Mouse (Mus musculus) kidney, adult 8-10 months (tissue): ENCODE results near the gene Prkaa1.
"Not testable (repeated sequence)": the region's sequence is repeated elsewhere in the genome, so short reads cannot be mapped to it uniquely, and the experiment has no call there.

Source experiments
- DNase-seq, 2 experiments: peaks; one replicate each; pipeline ENCODE4 v3.0.0; 2022

Prkaa1 gene

DNA sequence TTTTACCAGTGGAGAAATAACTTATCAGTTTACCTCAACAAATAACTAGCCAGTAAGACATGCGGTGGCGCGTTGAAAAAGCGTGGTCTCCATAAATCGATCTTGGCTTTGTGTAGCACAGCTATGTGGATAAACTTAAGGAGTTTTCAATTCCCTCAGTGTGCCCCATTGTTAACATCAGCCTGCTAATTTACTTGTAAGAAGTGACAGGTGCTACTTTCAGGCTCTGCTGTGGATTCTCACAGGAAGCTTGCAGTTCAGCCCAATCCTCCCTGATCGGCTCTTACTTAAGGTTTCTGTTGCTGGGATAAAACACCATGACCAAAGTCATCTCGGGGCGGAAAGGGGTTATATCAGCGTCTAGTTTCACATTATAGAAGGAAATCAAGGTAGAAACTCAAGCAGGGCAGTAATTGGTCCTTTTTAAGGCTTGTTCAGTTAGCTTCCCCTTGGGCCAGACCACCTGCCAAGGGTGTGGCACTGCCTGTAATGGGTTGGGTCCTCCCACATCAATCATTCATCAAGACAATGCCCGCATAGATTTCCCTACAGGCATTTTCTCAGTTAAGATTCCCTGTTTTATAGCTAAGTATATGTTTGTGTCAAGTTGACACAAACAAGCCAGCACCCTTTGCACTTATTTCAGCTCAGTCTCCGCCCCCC lies 41.1 kb downstream of the Prkaa1 start:
- DNase-seq, result no peak

DNA sequence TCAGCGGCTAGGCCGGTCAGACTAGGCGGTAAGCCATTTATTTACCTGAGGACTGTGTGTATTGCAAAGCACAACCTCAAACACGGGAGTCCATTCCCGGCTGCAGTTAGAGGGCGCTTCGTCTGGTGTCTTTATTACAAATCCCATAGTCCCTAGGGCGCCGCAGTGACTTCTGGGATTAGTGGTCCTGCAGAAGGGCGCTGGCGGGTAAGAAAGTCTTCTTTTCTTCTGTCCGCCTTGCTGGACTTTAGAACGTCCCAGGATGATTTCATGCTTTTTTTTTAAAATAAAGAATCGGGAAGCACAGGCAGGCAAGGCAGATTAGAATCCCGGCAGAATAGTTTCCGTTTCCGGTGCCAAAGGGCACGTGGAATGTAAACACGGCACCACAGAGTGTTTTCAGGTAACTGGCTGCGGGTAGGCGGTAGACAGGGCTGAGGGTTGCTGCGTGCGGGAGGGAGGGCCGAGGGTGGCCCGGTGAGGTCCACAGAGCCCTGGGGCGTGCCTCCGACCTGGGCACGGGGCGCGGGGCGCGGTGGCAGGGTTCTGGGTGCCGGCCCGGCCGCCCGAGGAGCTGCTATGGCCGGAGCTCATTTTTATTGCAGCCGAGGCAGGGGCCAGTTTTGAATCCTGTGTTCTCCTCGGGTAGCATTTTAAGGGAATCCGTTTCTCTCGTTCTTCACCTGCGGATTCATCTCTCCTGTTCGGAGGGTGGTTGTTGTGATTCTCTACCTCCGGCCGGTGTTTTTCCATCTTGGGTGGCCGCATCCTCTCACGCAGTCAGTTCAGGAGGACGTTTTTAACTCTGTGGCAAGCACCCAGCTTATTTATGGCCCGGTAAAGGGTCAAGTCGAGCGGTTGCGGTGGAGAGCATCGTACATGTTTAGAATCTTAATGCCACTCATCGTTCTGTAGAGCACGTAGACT lies 42.0 kb downstream of the Prkaa1 start, which contains the start of gene Ttc33:
Ttc33 (plus strand) TSS at position 160 of the 927 bp plus-strand sequence.
- peak; percentile 84 to 88 for DNase-seq

DNA sequence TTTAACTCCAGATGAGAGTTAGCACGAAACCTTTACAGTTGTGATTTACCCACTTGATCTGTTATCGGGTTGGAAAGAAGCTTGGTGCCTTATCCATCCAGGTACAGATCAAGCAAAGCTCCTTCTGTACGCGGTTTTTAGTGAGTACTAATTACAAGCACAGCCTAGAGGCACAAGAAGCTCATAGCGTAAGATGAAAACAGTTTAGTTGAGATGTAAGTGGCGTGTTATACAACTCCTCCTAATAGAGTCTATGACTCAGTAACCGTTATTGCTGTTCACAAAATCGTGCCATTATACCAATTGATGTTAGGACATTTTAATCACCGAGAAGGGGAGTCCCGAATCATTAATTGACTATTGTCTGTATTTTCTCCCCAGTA lies 42.6 kb downstream of the Prkaa1 start:
- no peak for DNase-seq

DNA sequence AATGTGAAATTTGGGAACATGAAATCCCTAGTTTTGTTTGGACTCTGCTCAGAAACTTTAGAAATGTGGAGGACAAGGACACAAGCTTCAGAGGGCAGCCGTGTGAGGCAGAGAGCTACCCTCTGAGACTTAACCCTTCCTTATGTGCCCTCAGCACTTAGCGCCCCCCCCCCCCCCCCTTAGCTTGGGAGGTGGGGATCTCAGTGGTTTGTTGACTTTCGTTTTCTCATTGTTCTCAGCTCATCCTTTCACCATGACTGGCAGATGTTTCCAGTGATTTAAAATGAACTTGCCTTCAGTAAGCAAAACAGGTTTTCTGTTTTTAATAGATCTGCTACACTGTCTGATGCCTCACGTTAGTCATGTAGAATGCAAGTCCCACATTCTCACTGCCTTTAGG lies 43.5 kb downstream of the Prkaa1 start:
- no peak for DNase-seq

DNA sequence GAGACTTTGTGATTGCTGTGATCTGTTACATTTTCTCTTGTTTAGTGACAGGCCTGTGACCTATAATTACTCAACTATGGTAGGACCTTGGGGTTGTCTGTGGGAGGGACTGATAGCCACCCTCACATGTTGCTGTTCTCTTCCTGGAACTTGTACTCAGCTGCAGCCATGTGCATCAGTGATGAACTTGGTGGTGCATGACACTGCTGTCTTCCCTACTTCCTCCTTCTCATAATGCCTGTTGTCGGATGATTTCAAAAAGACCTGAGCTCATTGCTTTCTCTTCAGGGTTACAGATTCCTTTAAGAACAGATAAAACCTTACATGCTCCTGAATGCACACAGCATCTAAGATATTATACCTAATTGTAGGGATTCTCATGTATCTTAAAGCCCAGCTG lies 44.4 kb downstream of the Prkaa1 start:
- no peak for DNase-seq

DNA sequence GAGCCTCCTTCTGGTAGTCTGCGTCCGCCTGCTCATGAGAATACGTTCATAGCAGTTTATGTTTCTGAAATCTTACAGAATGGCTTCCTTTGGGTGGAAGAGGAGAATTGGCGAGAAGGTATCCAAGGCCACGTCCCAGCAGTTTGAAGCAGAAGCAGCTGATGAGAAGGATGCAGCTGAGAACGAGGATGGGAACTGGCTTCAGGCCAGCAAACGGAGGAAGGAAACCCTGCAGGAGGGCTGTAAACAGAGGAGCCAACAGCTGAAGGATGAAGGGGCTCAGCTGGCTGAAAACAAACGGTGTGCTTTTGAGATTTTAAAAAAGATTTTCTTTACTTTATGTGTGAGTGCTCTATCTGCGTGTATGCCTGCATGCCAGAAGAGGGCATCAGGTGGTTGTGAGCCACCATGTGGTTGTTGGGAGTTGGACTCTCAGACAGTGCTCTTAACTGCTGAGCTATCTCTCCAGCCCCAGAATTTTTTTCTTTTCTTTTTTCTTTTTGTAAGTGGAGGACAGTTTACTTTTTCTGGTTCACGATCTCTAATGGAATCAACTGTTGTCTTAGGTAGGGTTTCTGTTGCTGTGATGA lies 45.9 kb downstream of the Prkaa1 start:
- DNase-seq, result no peak

DNA sequence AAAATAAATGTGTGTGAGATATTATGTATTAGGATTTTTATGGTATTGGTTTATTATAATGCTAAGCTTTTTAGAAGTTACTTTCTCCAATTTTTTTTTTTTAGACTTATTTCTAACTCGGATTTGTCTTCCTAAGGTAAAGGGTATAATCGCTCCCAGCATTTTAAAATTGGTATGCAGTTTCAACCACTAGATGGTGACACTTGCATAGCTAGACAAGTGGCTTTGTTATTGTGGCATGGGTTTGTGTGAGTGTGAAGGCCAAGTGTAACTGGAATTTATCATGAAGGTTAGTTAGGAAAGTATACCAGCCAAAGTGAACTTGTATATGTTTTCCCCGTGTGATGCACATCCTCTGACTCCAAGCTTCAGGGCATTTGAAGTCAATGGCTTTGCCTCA lies 50.2 kb downstream of the Prkaa1 start:
- DNase-seq, result peak in 1 of 2 experiments; percentile 31

DNA sequence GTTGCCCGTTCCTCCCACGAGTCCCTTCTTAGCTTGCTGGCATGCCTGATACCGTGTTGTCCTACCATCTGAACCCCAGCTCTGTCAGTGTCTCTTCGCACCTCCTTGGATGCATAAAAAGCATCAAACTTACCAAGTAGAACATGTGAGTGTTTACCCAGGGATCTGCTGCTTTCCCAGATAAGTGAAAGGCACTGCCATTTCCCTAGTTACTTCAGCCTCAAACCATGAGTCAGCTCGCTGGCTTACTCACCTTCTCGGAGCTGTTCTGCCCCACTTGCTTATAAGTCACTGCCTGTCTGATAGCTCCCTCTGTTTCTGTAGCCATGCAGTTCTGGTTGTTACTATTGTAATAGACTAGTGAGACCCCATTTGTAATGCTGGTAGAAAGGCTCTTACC lies 50.8 kb downstream of the Prkaa1 start:
- DNase-seq, result no peak

DNA sequence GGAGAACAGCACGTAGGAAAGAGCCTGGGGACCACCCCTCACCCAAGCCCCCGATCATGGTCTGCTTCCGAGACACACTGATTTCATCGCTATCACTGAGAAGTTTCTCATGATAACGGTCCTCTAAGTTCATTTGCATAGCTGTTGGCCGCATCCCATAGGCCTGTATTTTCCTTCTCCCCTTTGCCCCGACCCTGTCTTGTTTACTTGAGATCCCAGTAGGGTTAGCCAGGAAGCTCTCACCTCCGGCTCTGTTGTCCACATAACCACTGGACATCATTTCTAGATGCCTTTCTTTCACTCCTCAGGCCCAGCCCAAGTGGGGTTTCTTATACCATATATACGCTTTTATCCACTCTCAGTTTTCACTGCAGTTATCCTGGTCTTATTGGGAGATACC lies 51.3 kb downstream of the Prkaa1 start:
- DNase-seq, result peak in 1 of 2 experiments; percentile 24

DNA sequence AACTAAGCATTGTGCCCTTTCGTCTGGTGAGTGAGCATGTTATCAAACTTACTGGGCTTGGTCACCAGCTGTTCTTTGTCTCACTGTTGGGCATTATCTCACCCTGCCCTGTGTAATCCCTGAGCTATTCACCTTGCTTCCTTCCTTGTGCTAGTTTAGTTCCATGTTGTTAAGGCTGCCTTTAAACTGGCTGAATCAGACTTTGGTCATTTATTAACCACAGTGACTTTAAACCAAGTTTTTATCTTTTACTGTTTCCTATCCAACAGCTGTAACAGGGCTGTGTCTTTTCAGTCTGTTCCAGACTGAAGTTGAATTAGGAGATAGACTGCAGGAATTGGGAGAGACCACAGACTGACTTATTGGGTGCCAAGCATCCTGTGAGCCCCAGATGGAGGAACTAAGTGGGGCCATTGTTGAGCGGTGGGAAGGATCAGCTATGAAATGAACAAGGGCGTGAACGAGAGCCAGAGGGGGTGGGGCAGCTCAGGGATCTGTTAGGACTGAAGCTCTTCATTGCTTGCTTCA lies 52.4 kb downstream of the Prkaa1 start:
- peak; percentile 33 to 62 for DNase-seq

DNA sequence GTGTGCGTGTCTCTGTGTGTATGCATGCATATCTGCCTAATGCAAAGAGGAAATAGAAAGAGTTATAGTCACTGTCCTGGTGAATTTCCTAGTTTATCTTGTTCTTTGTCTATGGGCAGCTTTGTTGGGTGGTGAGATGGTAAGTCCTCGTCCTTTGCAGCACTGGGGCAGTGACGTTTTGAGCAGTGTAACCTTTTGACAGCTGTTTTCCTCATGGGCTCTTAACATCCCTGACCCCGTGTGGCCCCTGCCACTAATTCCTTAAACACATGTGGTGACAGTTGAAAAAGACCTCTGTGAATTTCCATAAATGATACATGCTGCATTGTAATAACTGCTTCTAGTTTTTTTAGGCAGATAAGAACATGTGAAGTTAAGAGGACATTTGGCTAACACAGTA lies 53.0 kb downstream of the Prkaa1 start:
- DNase-seq, result no peak

DNA sequence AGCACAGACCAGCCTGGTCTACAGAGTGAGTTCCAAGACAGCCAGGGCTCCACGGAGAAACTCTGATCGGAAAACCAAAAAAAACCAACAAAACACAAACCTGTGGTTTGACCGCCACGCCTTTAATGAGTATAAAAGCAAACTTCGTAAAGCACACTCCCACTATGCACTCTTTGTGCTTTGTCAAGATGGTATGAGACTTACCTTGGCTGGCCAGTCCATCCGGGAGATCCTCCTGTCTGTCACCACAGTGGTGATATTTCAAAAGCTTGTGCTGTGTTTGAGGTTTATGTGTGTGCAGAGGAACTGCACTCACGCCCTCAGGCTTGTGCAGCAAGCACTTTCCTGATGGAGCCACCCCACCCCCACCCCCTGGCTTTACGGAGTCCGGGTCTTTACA lies 61.6 kb downstream of the Prkaa1 start:
- DNase-seq, result no peak

DNA sequence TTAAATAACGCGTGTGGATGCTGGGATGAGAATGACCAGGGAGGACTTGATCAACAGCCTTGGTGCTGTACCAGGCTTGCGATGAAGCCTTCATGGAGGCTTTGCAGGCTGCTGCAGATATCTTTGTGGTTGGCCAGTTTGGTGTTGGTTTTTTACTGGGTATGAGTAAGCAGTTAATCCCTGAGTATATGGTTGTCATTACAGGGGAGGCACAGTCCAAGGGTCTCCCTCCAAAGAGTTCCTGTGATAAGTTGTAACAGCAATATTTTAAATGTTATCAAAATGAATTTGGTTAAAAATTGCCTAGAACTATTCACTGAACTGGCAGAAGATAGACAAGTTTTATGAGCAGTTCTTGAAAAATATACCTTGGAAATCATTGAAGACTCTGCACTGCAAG lies 65.5 kb downstream of the Prkaa1 start:
- DNase-seq, result no peak

DNA sequence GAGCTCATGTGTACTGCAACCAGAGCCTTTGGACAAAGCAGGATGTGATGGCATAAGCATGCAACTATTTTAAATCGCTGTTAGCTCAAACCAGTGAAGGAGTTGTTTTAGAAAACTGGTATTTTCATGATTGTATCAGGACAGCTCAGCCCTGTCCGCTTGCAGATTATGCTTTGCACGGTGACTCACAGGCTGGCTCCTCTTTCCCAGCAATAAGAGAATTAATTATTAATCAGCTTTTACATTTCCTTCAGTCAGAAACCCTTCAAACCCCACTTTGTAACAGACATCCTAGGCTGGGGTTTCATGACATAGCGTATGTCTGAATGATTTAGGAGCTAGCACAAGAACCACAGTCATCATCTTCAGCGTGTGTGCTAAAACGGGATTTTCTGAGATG lies 76.8 kb downstream of the Prkaa1 start:
- DNase-seq, result no peak

DNA sequence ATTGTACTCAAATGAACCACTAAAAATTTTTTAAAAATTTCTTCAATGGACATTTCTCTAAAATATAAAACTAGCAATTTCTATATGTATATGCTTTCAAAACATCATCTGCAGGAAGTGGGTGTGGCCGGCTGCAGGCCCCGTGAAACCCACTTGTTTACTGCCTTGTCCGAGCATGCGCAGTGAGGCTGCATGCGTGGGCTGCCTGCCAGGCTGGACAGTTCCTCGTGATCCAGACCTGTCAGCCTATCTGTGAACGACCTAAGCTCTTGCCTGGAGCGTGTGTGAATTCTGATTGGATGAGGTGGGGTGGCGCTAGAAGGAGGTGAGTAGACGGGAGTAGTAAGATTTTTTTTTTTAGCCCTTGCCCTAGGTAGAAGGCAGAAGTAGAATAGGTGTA lies 87.1 kb downstream of the Prkaa1 start:
- DNase-seq, result not testable (repeated sequence)
